Mouse (Mus musculus) cortical plate, adult 2 months (tissue): ENCODE data around the gene Apopt1. TPM values are rescaled to one million over a fixed set of nuclear protein-coding genes. Genes with fewer than 3 reads are reported as not detected.
"Not testable (repeated sequence)": the region's sequence is repeated elsewhere in the genome, so short reads cannot be mapped to it uniquely, and the experiment has no call there.

Experiments used
- H3K27ac ChIP-seq: fragments of 200-500 bp; 2 replicates; pipeline ENCODE4 v1.5.1; 2012; ENCODE audit warnings: low read length, control low read depth, inconsistent platforms; ENCODE audit not compliant: insufficient read depth
- H3K4me1 ChIP-seq: fragments of 200-500 bp; 2 replicates; pipeline ENCODE4 v1.6.1; 2011; ENCODE audit warnings: low read length; ENCODE audit not compliant: control insufficient read depth, insufficient read depth
- H3K4me3 ChIP-seq: fragments of 200-500 bp; 2 replicates; pipeline ENCODE4 v1.5.1; 2011; ENCODE audit warnings: mild to moderate bottlenecking, low read length, control low read depth; ENCODE audit not compliant: insufficient read depth
- CTCF ChIP-seq: fragments of 200-500 bp; IDR thresholded peaks from 2 replicates; pipeline ENCODE4 v1.5.1; 2011; ENCODE audit warnings: mild to moderate bottlenecking, control low read depth, low read length; ENCODE audit not compliant: insufficient read depth; ENCODE audit errors: extremely low read depth
- POLR2A ChIP-seq: fragments of 200-500 bp; IDR thresholded peaks from 2 replicates; pipeline ENCODE4 v1.6.1; 2011; ENCODE audit warnings: mild to moderate bottlenecking, low read length, control low read depth; ENCODE audit not compliant: insufficient read depth; ENCODE audit errors: extremely low read depth
- polyA plus RNA-seq: library from polyadenylated mRNA; depleted of rRNA; stranded (reverse); fragments of >200 nt; gene quantifications from 2 replicates; pipeline ENCODE4 v1.2.3, GENCODE M21; 2012

Apopt1 gene
- polyA plus RNA-seq, 1 experiment, result 48.4 TPM

DNA sequence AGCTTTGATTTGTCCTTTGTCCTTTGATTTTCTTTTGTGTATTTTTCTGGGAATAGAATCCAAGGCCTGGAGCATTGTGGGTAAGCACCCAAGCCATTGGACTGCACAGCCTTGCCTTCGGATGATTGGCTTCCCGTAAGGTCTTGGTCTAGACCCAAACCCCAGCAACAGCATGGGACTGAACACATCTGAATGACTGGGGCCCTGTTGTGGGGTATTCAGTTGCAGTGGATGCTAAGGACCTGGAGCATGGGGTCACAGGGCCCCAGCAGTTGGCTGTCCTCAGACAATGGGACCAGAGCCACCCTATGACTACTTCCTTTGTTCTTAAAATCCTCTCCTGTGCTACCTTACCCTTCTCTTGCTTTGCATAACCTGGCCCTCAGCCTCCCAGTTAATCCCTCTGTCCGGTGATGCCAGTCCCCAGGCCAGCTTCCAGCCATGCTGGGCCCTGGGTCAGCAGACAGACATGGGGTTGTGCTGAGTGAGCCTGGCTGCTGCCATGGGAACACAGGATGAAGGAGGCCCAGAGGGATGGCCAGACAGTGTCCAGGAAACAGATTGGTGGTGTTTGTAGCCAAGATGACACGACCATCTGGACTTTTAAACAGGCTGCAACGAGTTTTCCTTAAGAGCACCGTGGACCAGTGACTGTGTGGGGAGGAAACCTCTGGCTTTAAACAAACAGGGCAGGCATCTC, 11.7 kb downstream of the Apopt1 start:
- Histone ChIP-seq H3K4me3 (no peak overlapping the region), H3K4me1 (peaks cover 7% of the 10 kb centered on the region), H3K27ac (peak overlapping the region; percentile 20)
- TF ChIP-seq POLR2A (no peak), CTCF (no peak)

DNA sequence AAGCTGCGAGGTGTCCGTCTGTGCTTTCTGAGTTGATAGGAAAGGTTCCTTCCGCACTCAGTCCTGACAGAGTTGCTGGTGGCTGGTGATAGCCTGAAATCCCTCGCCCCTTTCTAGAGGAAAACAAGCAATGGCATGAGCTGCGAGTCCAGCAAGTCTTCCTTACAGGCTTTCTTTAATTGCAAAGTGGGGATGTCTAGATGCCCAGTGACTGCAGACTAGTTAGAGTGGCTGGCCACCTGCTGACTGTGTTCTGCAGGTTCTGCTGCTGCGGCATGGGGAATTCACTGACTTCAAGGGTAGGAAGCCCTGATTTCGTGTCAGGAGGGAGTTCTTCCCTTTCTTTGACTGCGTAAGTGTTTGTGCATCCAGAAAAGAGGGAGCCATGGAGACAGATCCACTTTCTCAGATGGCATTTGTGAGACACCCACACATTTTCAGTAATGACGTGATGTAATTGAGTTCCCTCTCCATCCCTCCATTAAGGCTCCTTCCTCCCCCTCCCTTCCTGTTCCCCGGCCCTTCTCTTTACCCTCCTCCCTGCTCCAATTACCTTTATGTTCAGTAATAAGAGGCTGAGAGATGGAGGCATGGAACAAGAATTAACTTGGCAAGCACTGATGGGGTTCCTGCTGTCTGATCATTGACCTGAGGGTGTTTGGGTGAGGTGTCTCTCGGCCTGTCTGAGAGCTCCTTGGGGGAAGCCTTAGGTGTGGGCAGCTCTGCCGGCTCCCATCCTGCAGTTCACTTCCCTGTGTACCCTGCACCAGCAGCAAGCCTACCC, 12.5 kb downstream of the Apopt1 start:
- no peak overlapping the region for H3K4me3 ChIP-seq
- peak overlapping the region; percentile 75 for H3K27ac ChIP-seq
- TF ChIP-seq POLR2A, result 0 out of 2 replicates have a peak, but pooled peaks have one; percentile 33
- TF ChIP-seq CTCF, result no peak
- peaks cover 5% of the 10 kb centered on the region for H3K4me1 ChIP-seq

DNA sequence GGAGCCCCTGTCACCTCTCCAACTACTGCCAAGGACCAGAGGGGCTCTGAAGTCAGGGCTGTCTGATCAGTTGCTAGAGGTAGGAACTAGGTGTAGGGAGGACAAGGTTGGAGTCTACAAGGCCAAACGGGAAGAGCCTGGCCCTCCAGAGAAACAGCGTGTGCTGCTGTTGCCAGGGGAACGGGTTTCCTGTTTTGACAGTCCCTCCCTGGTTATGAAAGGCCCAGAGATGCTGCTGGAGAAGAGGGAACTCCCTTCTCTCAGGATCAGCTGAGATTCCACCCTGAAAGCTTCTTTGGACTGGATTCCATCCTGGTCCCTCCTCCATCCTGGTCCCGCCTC, 13.0 kb downstream of the Apopt1 start:
- H3K27ac ChIP-seq, result peak overlapping the region; percentile 75
- TF ChIP-seq CTCF (no peak), POLR2A (peak; percentile 36; the same call in 1 of the 2 replicates)
- H3K4me3 ChIP-seq, result no peak overlapping the region
- H3K4me1 ChIP-seq, result peaks cover 5% of the 10 kb centered on the region

DNA sequence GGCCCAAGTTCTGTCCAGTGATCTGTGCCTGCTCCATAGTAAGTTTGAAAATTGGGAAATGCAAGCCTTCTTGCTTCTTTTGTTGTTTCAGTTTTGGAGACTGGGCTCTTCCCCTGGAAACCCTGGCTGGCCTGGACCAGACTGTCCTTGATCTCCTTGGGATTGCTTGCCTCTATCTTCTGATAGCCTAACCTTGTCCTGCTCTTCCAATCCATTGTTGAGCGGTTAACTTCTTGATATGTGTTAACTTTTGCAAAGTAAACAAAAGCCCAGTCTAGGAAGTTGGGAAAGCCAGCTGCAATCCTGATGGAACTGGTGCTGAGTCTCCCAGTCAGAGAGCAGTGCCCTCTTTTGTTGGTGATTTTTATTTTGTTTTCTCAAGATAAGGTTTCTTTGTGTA, 14.9 kb downstream of the Apopt1 start:
- Histone ChIP-seq H3K27ac (no peak overlapping the region), H3K4me1 (peaks cover 5% of the 10 kb centered on the region), H3K4me3 (no peak overlapping the region)
- no peak for TF ChIP-seq POLR2A
- no peak for TF ChIP-seq CTCF

DNA sequence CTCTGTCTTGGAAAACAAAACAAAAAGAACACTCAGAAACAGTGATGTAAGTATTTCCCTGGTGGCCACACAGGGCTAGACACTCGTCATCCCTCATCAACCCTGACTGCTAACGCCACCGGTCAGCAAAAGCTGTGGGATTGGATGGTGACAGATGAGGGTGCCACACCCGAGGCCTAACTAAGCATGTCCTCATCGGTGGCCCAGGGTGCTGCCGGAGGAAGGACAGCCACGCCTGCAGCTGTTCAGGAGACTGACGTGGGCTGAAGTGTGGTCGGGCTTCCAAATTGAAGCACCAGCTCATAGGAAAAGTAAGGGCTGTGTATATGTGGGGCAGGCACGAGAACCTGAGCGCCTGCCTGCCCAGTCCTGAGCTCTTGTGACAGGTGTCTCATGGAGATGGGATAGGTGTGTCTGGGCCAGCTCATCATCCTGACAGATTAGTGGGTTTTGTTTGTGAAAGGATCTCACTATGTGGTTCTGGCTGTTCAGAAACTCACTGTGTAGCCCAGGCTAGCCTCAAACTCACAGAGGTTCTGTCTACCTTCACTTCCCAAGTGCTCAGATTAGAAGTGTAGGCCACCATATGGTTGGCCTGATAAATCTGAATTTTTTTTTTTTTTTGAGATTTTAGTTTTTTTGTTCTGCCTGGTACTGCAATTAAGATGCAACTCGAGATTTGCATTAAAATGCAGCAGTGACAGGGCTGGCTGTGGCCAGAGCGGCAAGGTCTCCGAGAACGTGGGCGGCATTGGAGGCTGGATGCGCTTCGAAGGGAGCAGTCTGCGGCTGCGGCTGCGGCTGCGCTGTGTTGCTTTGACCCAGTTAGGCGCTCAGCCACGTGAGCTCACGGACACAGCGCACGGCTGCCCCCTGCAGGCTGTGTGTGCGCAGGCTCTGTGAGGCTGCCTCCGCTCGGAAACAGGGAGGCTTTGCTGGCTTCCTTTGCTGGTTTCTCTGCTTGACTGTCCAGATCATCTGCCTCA, 19.1 kb downstream of the Apopt1 start:
- H3K4me3 ChIP-seq, result no peak overlapping the region

DNA sequence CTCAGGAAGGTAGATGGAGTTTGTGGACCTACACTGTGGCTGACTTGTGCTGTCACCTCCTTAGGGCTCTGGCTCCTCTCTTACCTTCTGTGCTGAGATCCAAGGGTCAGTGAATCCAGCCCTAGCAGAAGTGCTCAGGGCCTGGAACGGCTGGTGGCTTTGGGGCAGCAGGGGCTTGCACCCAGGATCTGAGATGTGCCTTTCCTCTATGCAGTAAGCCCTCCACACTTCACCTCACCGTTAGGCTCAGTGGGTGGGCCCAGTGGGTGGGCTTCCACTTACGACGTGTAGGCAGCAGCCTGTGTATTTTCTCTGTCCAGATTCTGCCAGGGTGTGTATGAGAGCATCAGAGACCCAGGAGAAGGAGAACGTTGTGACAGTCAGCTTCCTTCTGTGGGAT, 19.9 kb downstream of the Apopt1 start:
- Histone ChIP-seq H3K4me1 (no peaks in the 10 kb centered on the region), H3K4me3 (no peak overlapping the region), H3K27ac (peak overlapping the region; percentile 30; the same call in 1 of the 2 replicates)
- TF ChIP-seq POLR2A (no peak), CTCF (no peak)

More for the DNA sequence above, 19.1 kb downstream of the Apopt1 start:
- TF ChIP-seq POLR2A (peak; percentile 46; the same call in 1 of the 2 replicates), CTCF (peak; percentile 84)
- peak overlapping the region; percentile 30 for H3K27ac ChIP-seq
- no peaks in the 10 kb centered on the region for H3K4me1 ChIP-seq

DNA sequence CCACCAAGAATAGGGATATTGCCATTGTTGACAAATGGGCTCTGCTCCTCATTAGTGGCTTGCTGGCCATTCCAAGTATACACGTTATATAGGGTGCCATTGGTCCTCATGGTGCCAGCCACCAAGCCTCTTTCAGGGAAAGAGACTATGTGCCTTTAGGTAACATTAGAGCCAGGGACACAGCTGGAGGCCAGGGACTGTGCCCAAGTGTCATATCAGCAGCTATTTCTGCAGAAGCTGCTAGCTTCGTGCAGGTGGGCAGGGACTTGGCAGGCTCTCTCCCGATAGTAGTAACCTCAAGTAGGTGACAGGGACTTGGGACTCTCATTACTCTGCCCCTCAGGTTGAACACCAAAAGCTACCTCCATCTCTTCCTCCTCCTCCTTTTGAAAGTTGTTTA, 21.9 kb downstream of the Apopt1 start:
- no peak for TF ChIP-seq POLR2A
- TF ChIP-seq CTCF, result no peak

DNA sequence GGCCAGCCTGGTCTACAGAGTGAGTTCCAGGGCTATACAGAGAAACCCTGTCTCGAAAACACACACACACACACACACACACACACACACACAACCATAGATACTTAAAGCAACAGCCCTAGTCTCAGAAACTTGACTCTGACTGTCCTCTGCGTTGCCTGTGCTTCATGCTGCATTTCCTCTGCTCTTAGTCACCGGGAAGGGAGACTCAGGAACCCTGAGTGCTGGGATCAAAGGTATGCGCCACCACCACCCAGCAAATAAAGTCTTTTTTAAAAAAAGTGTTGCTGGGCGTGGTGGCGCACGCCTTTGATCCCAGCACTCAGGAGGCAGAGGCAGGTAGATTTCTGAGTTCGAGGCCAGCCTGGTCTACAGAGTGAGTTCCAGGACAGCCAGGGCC, 23.6 kb downstream of the Apopt1 start:
- not testable (repeated sequence) for H3K4me1 ChIP-seq, H3K4me3 ChIP-seq, H3K27ac ChIP-seq

More for the DNA sequence above, 21.9 kb downstream of the Apopt1 start:
- Histone ChIP-seq H3K27ac (no peak overlapping the region), H3K4me1 (no peaks in the 10 kb centered on the region), H3K4me3 (no peak overlapping the region)

DNA sequence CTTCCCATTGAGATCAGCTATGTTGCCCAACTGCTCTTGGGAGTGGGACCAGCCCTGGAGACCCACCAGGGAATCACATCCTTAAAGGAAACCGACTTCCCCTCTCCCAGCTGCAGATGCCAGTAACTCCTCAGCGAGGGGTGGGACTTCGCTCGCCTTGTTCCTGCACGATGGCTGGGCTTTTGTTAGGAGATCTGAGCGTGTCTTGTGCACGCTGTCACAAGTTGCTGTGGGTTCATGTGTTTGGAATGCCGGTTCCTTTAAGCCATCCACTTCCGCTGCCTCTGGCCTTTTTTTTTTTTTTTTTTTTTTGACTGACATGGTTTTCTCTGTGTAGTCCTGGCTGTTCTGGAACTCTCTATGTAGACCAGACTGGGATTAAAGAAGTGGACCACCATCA, 24.3 kb downstream of the Apopt1 start:
- no peaks in the 10 kb centered on the region for H3K4me1 ChIP-seq
- TF ChIP-seq POLR2A (no peak), CTCF (no peak)
- no peak overlapping the region for H3K27ac ChIP-seq
- H3K4me3 ChIP-seq, result no peak overlapping the region

DNA sequence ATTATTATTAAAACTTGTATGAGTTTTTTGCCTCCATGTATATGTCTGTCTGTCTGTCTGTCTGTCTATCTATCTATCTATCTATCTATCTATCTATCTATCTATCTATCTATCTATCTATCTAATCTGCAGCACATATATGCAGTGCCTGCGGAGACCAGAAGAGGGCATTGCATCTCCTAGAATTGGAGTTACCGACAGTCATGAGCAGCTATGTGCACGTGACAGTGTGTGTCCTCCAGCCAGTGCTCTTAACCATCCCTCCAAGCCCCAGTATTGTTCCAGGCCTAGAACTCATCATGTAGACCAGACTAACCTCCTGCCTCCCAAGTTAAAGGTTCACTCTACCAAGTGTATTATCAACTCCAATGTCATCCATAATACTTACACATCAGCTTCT, 25.7 kb downstream of the Apopt1 start:
- no peak overlapping the region for H3K4me3 ChIP-seq
- H3K4me1 ChIP-seq, result no peaks in the 10 kb centered on the region
- H3K27ac ChIP-seq, result no peak overlapping the region
- no peak for TF ChIP-seq POLR2A
- peak; percentile 74 for TF ChIP-seq CTCF
